Mouse (Mus musculus): ENCODE measurements around the gene Gm20777. TPM values are rescaled to one million over a fixed set of nuclear protein-coding genes. Genes with fewer than 3 reads are reported as not detected.
"Not testable (repeated sequence)": the region's sequence is repeated elsewhere in the genome, so short reads cannot be mapped to it uniquely, and the experiment has no call there.

Gm20777 gene
- not detected in 2 replicates for polyA plus RNA-seq (2014; fragmentation: Nextera tagmentation; extraction: Ambion mirVana)

DNA sequence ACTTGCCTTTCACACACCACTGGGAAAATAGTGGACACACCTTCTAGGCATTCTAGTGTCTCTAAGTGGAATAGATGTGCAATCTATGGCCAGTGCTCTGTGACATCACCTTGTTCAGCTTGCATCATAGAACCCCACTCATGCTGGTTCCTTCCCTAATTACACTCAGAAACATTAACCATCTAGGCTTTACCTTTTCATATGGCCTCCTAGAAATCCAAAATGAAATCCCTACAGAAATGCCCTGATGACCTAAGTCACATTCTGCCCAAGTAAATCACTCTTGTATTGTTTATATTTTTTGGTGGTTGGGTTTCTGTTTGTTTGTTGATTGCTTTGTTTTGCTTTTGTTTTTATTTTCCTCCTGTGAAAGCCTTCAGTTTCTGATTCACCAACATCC, at the start of gene Gm20777:
Gene Gm20777 (minus strand): TSS at position 101 of the 400 bp plus-strand sequence.
- H3K4me2 ChIP-seq (replicated peaks; ENCODE audit: low read depth, low read length); ATAC-seq (ENCODE audit: low FRiP score, low TSS enrichment); H3K4me3 ChIP-seq (ENCODE audit: low read length); H3K27ac ChIP-seq (ENCODE audit: low read depth, low read length); H3K36me3 ChIP-seq (ENCODE audit: control insufficient read depth, insufficient read depth, low read length); H3K9ac ChIP-seq (ENCODE audit: low read depth, low read length); H3K9me3 ChIP-seq (ENCODE audit: control insufficient read depth, low read length); H3K4me1 ChIP-seq (ENCODE audit: control insufficient read depth, insufficient read depth, low read length); H3K27me3 ChIP-seq (ENCODE audit: control insufficient read depth, insufficient read depth, low read length): not testable (repeated sequence)

DNA sequence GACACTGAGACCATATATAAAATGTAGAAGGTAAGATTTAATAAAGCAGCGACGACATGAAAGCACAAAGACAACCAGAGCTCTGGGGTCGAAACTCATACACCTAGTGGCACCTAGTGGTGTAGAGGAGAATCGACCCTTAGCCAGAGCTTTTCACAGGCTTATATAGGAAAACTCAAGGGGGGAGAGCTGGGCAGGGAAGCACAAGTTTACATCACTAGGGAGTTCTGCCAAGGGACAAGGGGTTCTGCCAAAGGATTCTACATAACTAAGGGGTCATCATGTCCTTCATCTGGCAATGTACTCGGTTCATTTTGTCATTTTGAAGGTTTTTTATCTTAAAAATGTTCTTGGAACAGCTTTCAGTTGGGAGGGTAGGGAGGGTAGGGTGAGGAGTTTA, 42.7 kb downstream of the Gm20777 start:
- not testable (repeated sequence) for H3K9ac ChIP-seq (ENCODE audit: low read depth, low read length); H3K4me1 ChIP-seq (ENCODE audit: control insufficient read depth, insufficient read depth, low read length); ATAC-seq (ENCODE audit: low FRiP score, low TSS enrichment); H3K4me2 ChIP-seq (replicated peaks; ENCODE audit: low read depth, low read length); H3K36me3 ChIP-seq (ENCODE audit: control insufficient read depth, insufficient read depth, low read length); H3K9me3 ChIP-seq (ENCODE audit: control insufficient read depth, low read length); H3K4me3 ChIP-seq (ENCODE audit: low read length); H3K27me3 ChIP-seq (ENCODE audit: control insufficient read depth, insufficient read depth, low read length); H3K27ac ChIP-seq (ENCODE audit: low read depth, low read length)
- no CpG with 5 or more reads among the region's 5 CpGs for WGBS

DNA sequence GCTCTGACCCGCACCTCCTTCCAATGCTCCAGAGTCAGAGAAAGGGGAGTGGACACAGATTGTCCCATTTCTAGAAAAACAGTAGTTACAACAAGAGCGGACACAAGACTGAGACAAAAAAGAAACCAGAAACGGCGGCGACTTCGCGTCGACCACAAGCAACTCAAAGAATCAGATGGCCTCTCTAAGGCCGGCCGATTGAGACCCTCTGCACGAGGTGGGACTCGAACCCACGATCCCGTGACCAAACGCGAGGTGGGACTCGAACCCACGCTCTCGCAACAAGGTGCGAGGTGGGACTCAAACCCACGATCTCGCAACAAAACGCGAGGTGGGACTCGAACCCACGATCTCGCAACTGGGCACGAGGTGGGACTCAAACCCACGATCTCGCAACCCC, 43.5 kb downstream of the Gm20777 start:
- H3K27ac ChIP-seq (ENCODE audit: low read depth, low read length); H3K9ac ChIP-seq (ENCODE audit: low read depth, low read length); H3K4me2 ChIP-seq (replicated peaks; ENCODE audit: low read depth, low read length); ATAC-seq (ENCODE audit: low FRiP score, low TSS enrichment); H3K4me1 ChIP-seq (ENCODE audit: control insufficient read depth, insufficient read depth, low read length); H3K9me3 ChIP-seq (ENCODE audit: control insufficient read depth, low read length); H3K27me3 ChIP-seq (ENCODE audit: control insufficient read depth, insufficient read depth, low read length); H3K36me3 ChIP-seq (ENCODE audit: control insufficient read depth, insufficient read depth, low read length); H3K4me3 ChIP-seq (ENCODE audit: low read length): not testable (repeated sequence)
- 95% methylated on average over 25 of the region's 30 CpGs for WGBS

DNA sequence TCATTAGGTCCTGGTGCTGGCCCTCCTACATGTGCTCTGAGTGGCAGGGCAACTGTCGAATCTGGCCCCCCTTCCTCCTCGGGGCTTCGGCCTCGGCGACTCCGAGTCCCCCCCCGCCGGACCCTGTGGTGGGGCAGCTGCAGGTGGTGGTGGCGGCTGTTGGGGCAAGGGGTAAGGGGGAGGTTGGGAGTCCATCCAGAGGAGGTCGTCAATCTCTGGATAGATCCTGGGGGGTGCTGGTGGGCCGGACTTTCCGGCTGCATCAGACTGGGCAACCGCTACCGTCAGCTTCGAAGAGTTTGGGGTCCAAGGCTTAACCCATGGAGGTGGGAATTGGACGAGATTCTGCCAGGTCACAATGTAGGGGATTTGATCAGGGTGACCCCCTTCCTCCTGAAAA, 44.0 kb downstream of the Gm20777 start:
- not testable (repeated sequence) for ATAC-seq (ENCODE audit: low FRiP score, low TSS enrichment)
- 96% methylated on average over 11 of the region's 16 CpGs for WGBS

DNA sequence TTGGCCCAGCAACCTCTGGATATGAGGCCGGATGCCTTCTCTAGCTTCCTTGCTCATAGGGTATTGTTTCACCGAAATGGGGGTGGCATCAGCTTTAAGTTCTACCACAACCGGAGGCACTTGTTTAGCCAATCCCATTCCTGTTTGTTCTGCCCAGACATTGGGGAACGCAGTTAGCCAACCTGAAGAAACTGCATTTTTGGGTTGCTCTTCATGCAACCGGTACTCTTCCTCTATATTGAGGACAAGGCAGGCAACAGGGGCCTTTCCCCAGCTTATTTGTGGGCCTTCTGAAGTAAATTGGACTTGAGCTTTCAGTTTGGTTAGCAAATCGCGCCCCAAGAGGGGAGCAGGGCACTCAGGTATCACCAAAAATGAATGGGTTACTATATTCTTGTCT, 45.6 kb downstream of the Gm20777 start:
- not testable (repeated sequence) for H3K4me2 ChIP-seq (replicated peaks; ENCODE audit: low read depth, low read length); H3K9ac ChIP-seq (ENCODE audit: low read depth, low read length); H3K9me3 ChIP-seq (ENCODE audit: control insufficient read depth, low read length); H3K27me3 ChIP-seq (ENCODE audit: control insufficient read depth, insufficient read depth, low read length); ATAC-seq (ENCODE audit: low FRiP score, low TSS enrichment); H3K27ac ChIP-seq (ENCODE audit: low read depth, low read length); H3K4me1 ChIP-seq (ENCODE audit: control insufficient read depth, insufficient read depth, low read length); H3K4me3 ChIP-seq (ENCODE audit: low read length); H3K36me3 ChIP-seq (ENCODE audit: control insufficient read depth, insufficient read depth, low read length)
- WGBS = 90% methylated on average over 3 of the region's 7 CpGs

More for the DNA sequence above, 44.0 kb downstream of the Gm20777 start:
- H3K9ac ChIP-seq (ENCODE audit: low read depth, low read length); H3K36me3 ChIP-seq (ENCODE audit: control insufficient read depth, insufficient read depth, low read length); H3K4me3 ChIP-seq (ENCODE audit: low read length); H3K4me2 ChIP-seq (replicated peaks; ENCODE audit: low read depth, low read length); H3K9me3 ChIP-seq (ENCODE audit: control insufficient read depth, low read length); H3K27ac ChIP-seq (ENCODE audit: low read depth, low read length); H3K4me1 ChIP-seq (ENCODE audit: control insufficient read depth, insufficient read depth, low read length); H3K27me3 ChIP-seq (ENCODE audit: control insufficient read depth, insufficient read depth, low read length): not testable (repeated sequence)

Other genes with a start within 250 kb of the Gm20777 start
- gene Gm20737, start 216.4 kb downstream of the Gm20777 start, polyA plus RNA-seq (2014; fragmentation: Nextera tagmentation; extraction: Ambion mirVana) = not detected in 2 replicates
- gene Gm21775, start 199.0 kb downstream of the Gm20777 start, polyA plus RNA-seq (2014; fragmentation: Nextera tagmentation; extraction: Ambion mirVana) = not detected in 2 replicates
- not detected in 2 replicates for gene Gm21900, start 136.1 kb downstream of the Gm20777 start, polyA plus RNA-seq (2014; fragmentation: Nextera tagmentation; extraction: Ambion mirVana)

Data from kidney, embryonic 14.5 days (tissue).